Mouse (Mus musculus) spleen, postnatal 10 days (tissue): ENCODE measurements at regions not wholly inside any gene's neighbourhood (a gene's known extent, or its start where the extent isn't known, plus 50 kb on each side); places are given as distances from the start of the nearest gene placed in this dataset.

Source experiments
- DNase-seq, 2 experiments: peaks; one replicate each; pipeline ENCODE4 v3.0.0; 2021 to 2022; ENCODE audit warnings: low spot score in 2 of 2

DNA sequence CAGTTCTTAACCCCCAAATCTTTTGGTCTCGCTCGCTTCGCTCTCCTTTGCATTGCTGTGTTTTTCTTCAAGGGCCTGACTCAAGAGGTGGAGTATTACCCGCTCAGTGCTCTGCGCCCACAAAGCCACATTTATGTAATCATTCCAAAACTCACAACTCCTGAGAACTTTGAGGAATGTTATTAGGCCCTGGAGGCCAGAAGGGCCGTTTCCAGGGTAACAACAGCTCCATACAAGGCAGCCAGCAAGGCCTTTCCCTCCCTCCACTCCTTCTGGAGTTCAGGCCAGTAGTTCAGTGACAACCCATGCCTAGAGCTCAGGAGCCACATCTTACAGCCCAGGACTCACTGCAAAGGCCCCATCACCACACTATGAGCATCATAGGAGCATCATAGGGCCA, 365.1 kb downstream of the Bcor start:
- no peak for DNase-seq

DNA sequence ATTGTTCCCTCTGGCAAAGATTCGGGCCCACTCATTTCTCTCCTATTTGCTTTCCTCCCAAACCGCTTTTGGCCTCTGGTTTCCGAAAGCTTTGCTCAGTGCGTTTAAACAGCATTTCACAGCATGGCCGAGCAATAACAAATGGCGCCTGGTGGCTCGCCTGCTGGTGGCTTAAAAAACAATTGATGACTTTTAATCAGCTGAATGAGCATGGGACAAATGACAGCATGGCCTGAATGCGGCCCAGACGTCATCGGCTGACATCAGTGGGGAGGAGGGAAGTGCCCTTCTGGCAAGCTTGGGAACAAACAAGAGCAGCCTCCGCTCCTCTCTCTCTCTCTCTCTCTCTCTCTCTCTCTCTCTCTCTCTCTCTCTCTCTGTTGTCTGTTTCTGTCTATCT, 362.3 kb downstream of the Bcor start:
- DNase-seq, result no peak

DNA sequence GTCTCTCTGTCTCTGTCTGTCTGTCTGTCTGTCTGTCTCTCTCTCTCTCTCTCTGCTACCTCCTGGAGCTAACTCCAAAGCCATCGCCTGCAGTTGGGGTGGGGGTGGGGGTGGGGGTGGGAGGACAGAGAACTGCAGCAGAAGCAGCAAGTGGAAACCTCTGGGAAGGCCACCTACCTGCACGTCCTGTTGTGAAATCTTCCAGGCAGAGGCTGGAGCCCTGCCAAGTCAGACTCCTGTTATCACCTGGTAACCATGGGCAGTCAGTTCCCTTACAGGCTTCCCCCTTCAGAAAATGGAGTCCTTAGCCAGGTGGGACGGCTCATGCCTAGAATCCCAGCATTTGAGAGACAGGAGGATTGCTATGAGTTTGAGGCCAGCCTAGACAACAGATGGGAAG, 361.8 kb downstream of the Bcor start:
- DNase-seq, result no peak

DNA sequence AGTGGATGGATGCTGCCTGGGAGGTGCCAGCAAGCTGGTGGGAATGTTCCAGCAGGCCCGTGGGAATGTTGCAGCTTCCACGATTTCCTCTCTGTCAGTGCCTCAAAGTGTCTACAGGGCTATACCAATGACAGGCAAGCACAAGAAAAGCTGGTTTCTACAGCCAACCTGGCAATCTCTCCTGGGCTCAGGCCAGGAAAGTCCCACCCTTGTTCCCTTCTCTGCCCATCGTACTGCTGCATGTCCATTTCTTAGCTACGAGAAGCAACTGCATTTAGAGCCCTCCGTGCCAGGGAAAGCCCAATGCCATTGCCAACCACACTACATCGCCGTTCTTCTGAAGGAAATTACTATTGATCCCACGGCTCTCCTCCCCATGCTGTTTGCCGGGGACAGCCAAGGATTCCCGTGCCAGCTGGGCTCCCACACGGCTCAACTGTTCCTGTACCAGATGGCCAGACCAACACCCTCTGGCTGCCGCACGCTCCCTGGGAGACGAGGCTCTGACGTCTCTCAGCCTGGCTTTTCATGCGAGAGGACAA, 359.7 kb downstream of the Bcor start:
- DNase-seq, result no peak

GRCm38 (mm10) chrX:11801208-11801607, 358.9 kb downstream of the Bcor start:
- no peak for DNase-seq

DNA sequence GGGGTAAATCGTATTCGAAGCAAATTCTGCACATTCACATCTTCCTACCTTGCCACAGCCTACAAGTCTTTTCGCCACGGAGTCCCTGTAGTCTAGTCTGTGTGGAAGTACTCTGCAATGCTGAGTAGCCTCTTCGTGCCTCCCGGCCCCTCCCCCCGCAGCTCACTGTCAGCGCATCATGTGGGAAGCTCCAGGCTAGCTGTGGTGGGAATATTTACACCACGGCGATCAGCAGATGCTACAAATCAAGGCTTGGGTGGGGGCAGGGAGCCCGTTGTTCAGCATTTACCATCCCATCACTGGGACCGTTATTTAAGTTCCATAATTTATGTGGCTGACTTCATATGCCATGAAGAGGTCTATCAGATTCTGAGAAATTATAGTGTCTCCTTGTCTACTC, 358.5 kb downstream of the Bcor start:
- no peak for DNase-seq

- no peak for DNase-seq
These were observed 357.9 kb downstream of the Bcor start for GRCm38 (mm10) chrX:11802074-11802899.

- DNase-seq, result no peak
These were observed 356.9 kb downstream of the Bcor start for GRCm38 (mm10) chrX:11803239-11803638.

GRCm38 (mm10) chrX:11806896-11807252, 353.3 kb downstream of the Bcor start:
- no peak for DNase-seq

DNA sequence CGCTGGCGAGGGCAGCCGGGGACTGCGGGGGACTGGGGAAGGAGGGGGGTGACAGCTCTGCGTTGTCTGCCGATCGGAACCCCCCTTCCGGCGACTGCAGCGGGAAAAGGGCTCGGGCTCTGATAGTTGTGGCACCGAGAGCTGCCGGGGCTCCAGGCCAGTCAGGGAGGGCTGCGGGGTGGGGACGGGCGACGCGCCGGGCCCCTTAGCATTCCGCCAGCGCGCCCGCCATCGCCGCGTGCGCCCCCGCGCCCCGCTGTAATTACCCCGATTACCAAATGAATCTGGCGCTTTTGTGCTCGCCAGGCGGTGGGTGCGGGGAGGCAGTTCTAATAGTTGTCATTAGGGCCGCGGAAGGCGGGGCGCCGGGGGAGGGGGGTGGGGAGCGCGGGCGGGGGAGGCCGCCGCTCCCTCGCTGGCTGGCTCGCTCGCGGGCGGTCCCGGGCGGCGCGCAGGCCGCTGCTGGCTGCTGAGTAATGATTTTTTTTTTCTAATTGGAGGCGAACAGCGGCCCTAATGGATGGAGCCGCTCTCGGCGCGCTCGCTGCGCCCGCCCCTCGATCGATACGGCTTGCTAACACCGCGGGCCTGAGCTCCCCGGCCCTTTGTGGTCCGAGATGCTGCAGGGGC, 352.8 kb downstream of the Bcor start:
- DNase-seq, result no peak

GRCm38 (mm10) chrX:11807883-11808262, 352.3 kb downstream of the Bcor start:
- DNase-seq, result no peak

GRCm38 (mm10) chrX:11808911-11809310, 351.2 kb downstream of the Bcor start:
- no peak for DNase-seq

GRCm38 (mm10) chrX:11814861-11815260, 345.3 kb downstream of the Bcor start:
- no peak for DNase-seq

GRCm38 (mm10) chrX:11815864-11816263, 344.3 kb downstream of the Bcor start:
- no peak for DNase-seq

DNA sequence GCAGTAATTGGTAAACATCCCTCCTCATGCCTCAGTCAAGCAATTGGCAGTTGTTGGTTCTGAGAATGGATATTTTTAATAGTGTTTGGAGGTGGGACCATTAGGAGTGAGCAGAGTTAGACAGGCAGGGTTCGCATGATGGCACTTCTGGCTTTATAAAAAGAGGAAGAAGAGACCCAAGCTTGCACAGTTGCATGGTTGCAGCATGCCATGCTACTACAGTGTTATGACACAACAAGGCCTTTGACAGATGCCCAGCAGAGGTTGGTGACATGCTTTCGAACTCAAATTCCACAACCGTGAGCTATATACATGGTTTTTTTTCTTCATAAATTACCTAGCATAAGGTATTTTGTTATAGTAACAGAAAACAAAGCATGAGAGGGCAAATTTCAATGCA, 341.5 kb downstream of the Bcor start:
- no peak for DNase-seq

GRCm38 (mm10) chrX:11821165-11821564, 339.0 kb downstream of the Bcor start:
- DNase-seq, result no peak

DNA sequence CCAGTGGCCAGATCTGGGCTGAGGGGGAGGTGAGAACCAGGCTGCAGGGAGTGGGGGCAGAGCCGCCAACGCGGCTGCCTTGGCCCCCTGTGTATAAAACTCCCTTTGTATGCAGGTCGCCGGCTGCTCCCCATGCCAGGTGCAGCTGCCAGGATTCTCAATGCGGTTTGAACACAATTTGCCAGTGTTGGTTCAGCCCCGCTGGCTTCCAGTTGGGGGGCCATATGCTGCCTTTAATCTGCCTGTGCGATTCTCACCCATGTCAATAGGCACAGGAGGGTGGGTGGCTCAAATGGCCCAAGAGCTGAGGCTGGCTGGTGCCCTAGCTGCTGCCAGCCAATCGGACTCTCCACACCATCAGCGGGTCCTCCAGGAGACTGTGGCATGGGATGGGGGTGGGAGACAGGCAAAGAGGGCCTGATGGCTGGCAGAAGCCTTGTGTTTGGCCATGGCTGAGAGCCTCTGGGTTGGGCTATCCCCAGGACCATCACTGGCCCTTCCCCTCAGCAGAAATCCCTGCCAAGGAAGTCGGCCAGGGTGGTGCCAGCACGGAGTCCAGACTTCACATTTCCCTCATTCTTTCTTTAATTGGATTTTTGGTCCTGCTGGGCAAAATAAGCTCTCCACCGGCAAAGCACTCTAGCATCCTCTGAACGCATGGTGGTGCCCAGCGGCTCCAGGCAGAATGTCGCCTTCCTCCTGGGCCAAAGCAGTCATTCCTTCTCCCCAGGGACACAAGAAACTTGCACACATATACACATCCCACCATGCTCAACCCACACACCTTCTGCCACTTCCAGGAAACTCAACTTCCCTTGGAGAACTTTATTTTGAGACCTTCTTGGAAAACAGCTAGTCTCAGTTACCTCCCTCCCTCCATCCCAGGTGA, 338.0 kb downstream of the Bcor start:
- DNase-seq, result no peak

- no peak for DNase-seq
These were observed 334.2 kb downstream of the Bcor start for GRCm38 (mm10) chrX:11825948-11826347.

DNA sequence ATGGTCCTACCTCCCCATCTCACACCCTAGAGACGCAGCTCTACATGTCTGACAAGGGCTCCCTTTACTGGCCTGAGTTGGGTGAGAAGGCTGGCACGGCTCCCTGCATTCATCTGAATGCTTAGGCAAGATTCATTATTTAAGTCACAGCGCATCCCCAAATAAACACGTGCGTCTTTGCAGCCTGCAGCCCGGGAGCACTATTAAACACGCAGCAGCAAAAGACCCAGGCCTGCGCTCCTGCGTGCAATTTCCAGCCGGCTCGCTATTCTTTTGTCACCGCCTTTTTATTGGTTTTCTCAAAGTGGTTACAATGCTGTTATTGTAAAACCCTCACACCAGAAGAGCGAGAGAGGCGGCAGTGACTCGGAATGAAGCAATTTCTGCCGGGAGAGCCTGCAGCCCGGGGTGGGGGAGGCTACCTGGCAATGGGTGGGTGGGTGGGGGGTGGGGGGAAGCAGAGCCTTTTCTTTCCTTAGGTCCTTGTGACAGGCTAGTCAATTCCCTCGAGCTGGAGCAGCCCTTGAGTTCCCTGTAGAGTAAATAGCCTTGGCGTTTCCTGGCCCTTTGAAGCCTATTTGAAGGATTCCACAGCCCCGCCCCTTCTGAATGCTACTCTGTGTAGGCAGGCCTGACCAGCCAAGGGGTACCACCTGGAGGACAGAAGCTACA, 333.3 kb downstream of the Bcor start:
- DNase-seq, result no peak

DNA sequence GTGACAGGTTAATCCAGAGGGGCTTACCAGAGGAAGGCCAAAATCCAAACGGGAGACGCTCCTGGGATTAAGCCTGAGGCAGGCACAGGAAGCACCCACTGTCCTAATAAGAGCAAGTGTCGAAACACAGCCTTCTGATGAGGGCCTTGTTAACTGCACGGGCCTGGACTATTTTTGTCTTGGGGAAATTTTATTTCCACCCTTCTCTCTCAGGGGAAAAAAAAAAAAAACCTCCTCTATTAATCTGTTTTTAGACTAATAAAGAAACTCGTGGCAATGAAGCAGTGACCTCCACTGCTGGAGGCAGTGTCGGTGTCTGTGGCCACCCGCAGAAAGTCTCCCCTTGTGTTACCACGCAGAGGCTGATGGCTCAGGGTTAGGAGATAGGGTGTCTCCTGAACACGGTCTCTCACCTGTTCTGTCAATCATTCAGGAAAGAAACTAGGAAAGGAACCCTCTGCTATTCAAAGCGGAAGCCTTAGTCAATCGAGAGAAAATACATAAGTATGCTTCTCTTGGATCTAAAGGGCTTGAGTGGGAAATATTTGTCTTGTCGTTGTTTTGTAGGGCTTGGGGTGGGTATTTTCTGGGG, 330.6 kb downstream of the Bcor start:
- no peak for DNase-seq

DNA sequence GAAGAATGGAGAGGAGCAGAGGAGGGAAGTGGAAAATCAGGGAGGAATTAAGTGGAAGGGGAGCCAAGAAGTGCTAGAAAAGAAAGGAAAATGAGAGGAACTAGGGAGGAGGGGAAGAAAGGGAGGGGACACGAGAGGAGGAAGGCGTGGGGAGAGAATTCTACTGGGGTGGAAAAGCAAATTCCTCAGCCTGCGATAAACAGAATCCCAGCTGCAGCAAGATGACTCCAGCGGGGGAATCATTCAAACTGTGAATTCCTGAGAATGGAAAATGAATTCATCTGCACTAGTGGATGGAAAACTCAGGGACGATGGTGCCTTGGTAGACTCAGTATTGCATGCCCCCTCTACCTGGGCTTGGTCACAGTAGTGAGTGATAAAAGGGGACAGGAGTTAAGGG, 322.6 kb downstream of the Bcor start:
- DNase-seq, result no peak
